Mouse (Mus musculus) CD4-positive naive resting alpha-beta T cell, adult 57 days (primary cell): Measurements from ENCODE around the gene Vmn2r41. TPM values are rescaled to one million over a fixed set of nuclear protein-coding genes. Genes with fewer than 3 reads are reported as not detected.

ENCODE experiments used
- total RNA-seq: library from RNA; stranded (reverse); gene quantifications from one replicate; pipeline ENCODE4 v1.2.4, GENCODE M21; 2023

Vmn2r41 gene
- total RNA-seq = not detected

DNA sequence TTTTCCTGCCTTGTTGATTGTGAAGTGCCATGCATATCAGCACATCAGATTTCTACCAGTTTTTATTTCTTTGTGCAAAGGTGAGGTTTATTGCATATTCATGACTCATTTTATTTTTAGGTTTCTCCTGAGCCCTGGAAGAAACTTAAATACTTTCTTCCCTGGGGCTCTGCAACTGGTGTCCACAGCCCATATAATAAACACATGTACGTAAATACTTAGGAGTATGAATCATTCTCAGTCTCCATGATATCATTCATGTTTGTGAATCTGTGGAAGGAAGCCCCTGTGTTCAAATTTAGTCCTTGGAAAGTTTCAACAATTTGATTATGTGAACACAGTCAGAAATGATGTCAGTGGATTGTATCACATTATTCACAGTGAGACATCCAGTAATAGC is at the start of gene Vmn2r41:
Gene Vmn2r41 (minus strand): TSS at position 101 of the 400 bp plus-strand sequence.

DNA sequence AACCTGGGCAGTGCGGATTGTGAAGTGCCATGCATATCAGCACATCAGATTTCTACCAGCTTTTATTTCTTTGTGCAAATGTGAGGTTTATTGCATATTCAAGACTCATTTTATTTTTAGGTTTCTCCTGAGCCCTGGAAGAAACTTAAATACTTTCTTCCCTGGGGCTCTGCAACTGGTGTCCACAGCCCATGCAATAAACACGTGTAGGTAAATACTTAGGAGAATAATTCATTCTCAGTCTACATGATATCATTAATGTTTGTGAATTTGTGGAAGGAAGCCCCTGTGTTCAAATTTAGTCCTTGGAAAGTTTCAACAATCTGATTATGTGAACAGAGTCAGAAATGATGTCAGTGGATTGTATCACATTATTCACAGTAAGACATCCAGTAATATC is 38.8 kb upstream of the Vmn2r41 start, which contains the start of gene Vmn2r42:
Gene Vmn2r42 (minus strand): TSS at position 101 of the 400 bp plus-strand sequence.

Other genes starting within 250 kb of the Vmn2r41 start
- gene Vmn2r42, start 38.7 kb upstream of the Vmn2r41 start, total RNA-seq = not detected
- gene Vmn2r43, start 98.9 kb upstream of the Vmn2r41 start, total RNA-seq = not detected
- gene Vmn2r44, start 221.7 kb upstream of the Vmn2r41 start, total RNA-seq = not detected